Mouse (Mus musculus) embryonic facial prominence, embryonic 14.5 days (tissue): ENCODE measurements around the gene Gnaq. TPM values are rescaled to one million over a fixed set of nuclear protein-coding genes. Genes with fewer than 3 reads are reported as not detected.

Experiments
- ATAC-seq: fragments of 200-750 bp; cut with Nextera tagmentation; 2 replicates; pipeline ENCODE4 v1.8.0; 2017; ENCODE audit warnings: low read depth, moderate number of reproducible peaks, moderate TSS enrichment
- DNase-seq: peaks from one replicate; pipeline ENCODE4 v3.0.0-alpha.2; 2015; ENCODE audit warnings: low spot score
- H3K27ac ChIP-seq: fragments of 300-500 bp; sonication (generic); replicated peaks from 2 replicates; pipeline ENCODE4 v1.5.1; 2014; ENCODE audit warnings: low read depth, mild to moderate bottlenecking, low read length, moderate library complexity
- H3K27me3 ChIP-seq: fragments of 300-500 bp; sonication (generic); replicated peaks from 2 replicates; pipeline ENCODE4 v1.6.1; 2014; ENCODE audit warnings: low read length; ENCODE audit not compliant: control insufficient read depth, insufficient read depth
- H3K36me3 ChIP-seq: fragments of 300-500 bp; sonication (generic); 2 replicates; pipeline ENCODE4 v1.6.1; 2014; ENCODE audit warnings: low read length, mixed read lengths; ENCODE audit not compliant: control insufficient read depth, insufficient read depth
- H3K4me1 ChIP-seq: fragments of 300-500 bp; sonication (generic); 2 replicates; pipeline ENCODE4 v1.6.1; 2014; ENCODE audit warnings: antibody characterized with exemption, low read length; ENCODE audit not compliant: control insufficient read depth, insufficient read depth
- H3K4me2 ChIP-seq: fragments of 300-500 bp; sonication (generic); 2 replicates; pipeline ENCODE4 v1.6.1; 2014; ENCODE audit warnings: low read depth, mild to moderate bottlenecking, low read length, moderate library complexity, mixed read lengths
- H3K4me3 ChIP-seq: fragments of 300-500 bp; sonication (generic); 2 replicates; pipeline ENCODE4 v1.5.1; 2014; ENCODE audit warnings: low read depth, mild to moderate bottlenecking, low read length
- H3K9ac ChIP-seq: fragments of 300-500 bp; sonication (generic); 2 replicates; pipeline ENCODE4 v1.6.1; 2014; ENCODE audit warnings: low read depth, mild to moderate bottlenecking, low read length, moderate library complexity, mixed read lengths
- H3K9me3 ChIP-seq: fragments of 300-500 bp; sonication (generic); 2 replicates; pipeline ENCODE4 v1.6.1; 2016; ENCODE audit warnings: low read length; ENCODE audit not compliant: control insufficient read depth
- WGBS: fragments of 180-500 bp; shearing (Covaris S2); extraction: QIAGEN DNeasy Blood & Tissue Kit; methylation state at CpG from one replicate; pipeline ENCODE4 v1.1.7; 2014; 5-methylcytosine and 5-hydroxymethylcytosine counted together
- polyA plus RNA-seq: library from polyadenylated mRNA; unstranded; fragments of >200 nt; fragmentation: Nextera tagmentation; extraction: Ambion mirVana; gene quantifications from 2 replicates; pipeline ENCODE4 v1.2.1, GENCODE M21; 2014

The Gnaq gene
- polyA plus RNA-seq, 1 experiment from 2014 or later = 18.3 TPM

DNA sequence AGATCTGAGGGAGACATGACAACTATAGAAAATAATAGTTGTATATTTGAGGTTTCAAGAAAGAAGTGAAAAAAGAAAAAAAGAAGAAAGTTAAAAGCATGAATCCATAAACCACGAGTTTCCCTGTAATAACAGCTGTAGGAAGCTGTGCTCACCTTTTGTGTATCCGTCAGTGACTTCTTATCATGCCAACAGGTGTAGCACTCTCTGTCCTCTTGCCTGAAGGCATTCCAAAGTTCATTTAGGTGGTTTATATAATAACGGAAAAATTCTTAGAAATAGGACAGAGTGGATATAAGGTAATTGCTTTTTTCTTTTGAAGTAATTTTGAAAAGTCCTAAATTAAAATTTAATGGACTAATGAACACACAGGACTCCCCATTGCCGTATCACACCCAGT, 147.6 kb downstream of the Gnaq start:
- H3K36me3 ChIP-seq = no peaks in the 10 kb centered on the region
- ATAC-seq (no peak), DNase-seq (no peak)
- no peaks in the 10 kb centered on the region for H3K27me3 ChIP-seq
- no peak overlapping the region for H3K9ac ChIP-seq
- H3K27ac ChIP-seq = no peak overlapping the region
- no peak overlapping the region for H3K4me3 ChIP-seq
- 80% methylated on average over 4 of the region's 4 CpGs for WGBS
- H3K9me3 ChIP-seq = no peaks in the 10 kb centered on the region
- H3K4me2 ChIP-seq = no peak overlapping the region
- H3K4me1 ChIP-seq = no peaks in the 10 kb centered on the region

- no peak for DNase-seq
- 75% methylated on average over 11 of the region's 11 CpGs for WGBS
- ATAC-seq = no peak
These were observed 152.7 kb downstream of the Gnaq start for GRCm38 (mm10) chr19:16285051-16286028.

DNA sequence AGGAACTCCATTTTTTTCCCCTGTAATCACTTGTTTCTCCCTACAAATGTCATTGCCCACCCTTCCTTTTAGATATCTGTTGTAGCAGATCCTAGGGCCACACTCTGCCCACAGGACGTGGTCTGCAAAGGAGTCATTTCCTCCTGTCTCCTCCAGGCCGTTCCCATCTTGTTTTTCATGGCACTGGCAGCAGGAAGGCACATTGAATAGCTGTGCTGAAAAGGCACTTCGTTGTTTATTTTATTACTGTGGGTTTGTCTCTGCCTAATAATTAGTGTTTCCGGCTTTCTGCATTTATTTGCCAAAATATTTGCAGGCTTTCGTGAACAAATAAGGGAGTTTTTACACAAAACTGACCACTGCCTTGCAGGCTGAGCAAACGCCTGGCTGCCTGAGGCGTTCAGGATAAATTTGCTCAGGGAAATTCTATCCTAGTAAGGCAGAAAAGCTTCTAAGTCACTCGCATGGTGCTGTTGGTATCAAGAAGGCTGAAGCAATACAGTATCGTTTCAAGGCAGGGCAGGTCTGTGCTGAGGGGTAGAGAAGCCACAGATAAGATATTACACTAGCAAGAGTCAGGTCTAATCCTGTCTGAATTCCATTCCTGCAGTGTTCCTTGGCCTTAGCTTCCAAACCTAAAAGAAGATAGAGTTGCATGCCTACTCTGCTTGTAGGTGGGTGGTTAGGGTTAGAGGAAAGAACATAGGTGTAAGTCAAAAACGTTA, 154.0 kb downstream of the Gnaq start:
- DNase-seq (no peak), ATAC-seq (no peak)
- Histone ChIP-seq H3K36me3 (no peaks in the 10 kb centered on the region), H3K9ac (no peak overlapping the region), H3K4me3 (no peak overlapping the region), H3K27ac (no peak overlapping the region), H3K9me3 (no peaks in the 10 kb centered on the region), H3K4me1 (no peaks in the 10 kb centered on the region; the same call in 1 of the 2 replicates), H3K27me3 (no peaks in the 10 kb centered on the region), H3K4me2 (no peak overlapping the region)
- 47% methylated on average over 10 of the region's 10 CpGs for WGBS

More at GRCm38 (mm10) chr19:16285051-16286028, 152.7 kb downstream of the Gnaq start:
- no peaks in the 10 kb centered on the region; the same call in 1 of the 2 replicates for H3K4me1 ChIP-seq
- no peaks in the 10 kb centered on the region for H3K27me3 ChIP-seq
- H3K27ac ChIP-seq = no peak overlapping the region
- H3K9ac ChIP-seq = no peak overlapping the region
- no peak overlapping the region for H3K4me3 ChIP-seq
- no peak overlapping the region for H3K4me2 ChIP-seq
- no peaks in the 10 kb centered on the region for H3K9me3 ChIP-seq
- H3K36me3 ChIP-seq = no peaks in the 10 kb centered on the region

- Histone ChIP-seq H3K4me2 (no peak overlapping the region), H3K9ac (no peak overlapping the region), H3K9me3 (no peaks in the 10 kb centered on the region), H3K27me3 (no peaks in the 10 kb centered on the region), H3K4me1 (peaks cover 5% of the 10 kb centered on the region; the same call in 1 of the 2 replicates), H3K27ac (no peak overlapping the region), H3K36me3 (no peaks in the 10 kb centered on the region), H3K4me3 (no peak overlapping the region)
- ATAC-seq = no peak
- WGBS = 83% methylated on average over 4 of the region's 4 CpGs
- DNase-seq = no peak
These were observed 154.7 kb downstream of the Gnaq start for GRCm38 (mm10) chr19:16287307-16287706.

GRCm38 (mm10) chr19:16287971-16288370, 155.3 kb downstream of the Gnaq start:
- Histone ChIP-seq H3K27me3 (no peaks in the 10 kb centered on the region), H3K36me3 (no peaks in the 10 kb centered on the region), H3K9ac (no peak overlapping the region), H3K4me2 (no peak overlapping the region), H3K4me1 (peaks cover 9% of the 10 kb centered on the region), H3K9me3 (no peaks in the 10 kb centered on the region), H3K27ac (no peak overlapping the region), H3K4me3 (no peak overlapping the region)
- DNase-seq (no peak), ATAC-seq (no peak)
- 80% methylated on average over 7 of the region's 7 CpGs for WGBS

DNA sequence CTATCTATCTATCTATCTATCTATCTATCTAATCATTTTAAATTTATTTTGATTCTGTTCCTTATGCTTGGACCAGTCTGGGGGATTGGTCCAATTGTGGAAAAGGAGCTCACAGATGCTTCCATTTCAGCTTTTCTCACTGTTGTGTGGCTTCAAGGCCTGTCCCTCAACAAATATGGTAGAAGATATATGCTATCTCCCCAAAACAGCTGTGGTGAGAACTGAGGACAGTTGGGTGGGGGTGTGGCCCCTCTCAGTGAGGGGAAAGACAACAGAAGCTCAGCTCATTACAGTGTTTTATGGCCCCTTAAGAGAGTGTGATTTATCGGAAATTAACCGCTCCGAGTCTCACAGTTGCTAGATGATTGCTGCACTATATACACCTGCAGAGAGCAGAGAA, 158.5 kb downstream of the Gnaq start:
- Histone ChIP-seq H3K27me3 (no peaks in the 10 kb centered on the region), H3K27ac (no peak overlapping the region), H3K4me1 (peaks cover 9% of the 10 kb centered on the region), H3K36me3 (no peaks in the 10 kb centered on the region), H3K4me3 (no peak overlapping the region), H3K4me2 (no peak overlapping the region), H3K9me3 (no peaks in the 10 kb centered on the region), H3K9ac (no peak overlapping the region)
- DNase-seq (no peak), ATAC-seq (no peak)
- WGBS = 86% methylated on average over 3 of the region's 3 CpGs

DNA sequence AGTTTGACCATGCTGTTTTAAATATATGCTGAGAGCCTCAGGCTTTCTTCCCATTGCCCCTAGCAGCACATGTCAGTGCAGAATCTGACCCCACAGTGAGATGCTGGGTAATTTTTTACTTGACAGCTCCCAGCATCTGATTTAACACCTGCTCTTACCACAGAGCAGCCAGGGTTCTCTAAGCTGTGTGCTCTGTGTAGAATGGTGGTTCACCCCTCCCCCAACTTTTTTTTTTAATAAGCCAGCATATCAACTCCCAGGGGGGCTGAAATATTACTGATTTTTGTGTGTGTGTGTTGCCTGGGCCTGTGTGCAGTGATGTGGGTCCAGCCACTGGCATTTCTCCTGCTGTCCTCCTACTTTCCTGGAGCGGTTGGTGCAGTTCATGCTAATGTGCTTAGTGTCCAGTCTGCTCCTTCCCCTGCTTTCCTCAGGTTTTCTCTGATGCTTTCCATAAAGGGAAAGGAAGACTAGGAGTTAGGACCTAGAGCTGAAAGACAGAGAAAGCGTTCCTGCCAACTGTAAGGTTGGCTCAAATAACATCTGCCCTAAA, 159.5 kb downstream of the Gnaq start:
- peak; percentile 30 for DNase-seq

DNA sequence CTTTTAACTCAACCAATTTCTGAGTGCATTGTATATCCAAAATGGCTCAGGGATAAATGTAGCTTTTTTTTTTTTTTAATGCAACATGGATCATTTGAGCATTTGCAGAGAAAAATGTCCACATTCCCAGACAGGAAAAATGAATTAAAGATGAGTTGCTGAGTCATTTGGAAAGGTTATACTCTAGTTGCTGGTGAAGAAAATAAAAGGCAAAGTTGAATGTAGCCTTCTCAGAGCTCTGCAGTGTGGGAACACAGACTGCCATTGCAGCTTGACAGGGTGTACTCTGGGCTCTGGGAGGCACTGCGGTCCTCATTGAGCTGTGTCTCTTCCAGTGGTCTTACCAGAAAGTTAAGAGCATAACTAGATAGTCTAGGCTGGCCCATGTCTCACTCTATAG, 160.3 kb downstream of the Gnaq start:
- no peak for ATAC-seq

More for the DNA sequence above, 159.5 kb downstream of the Gnaq start:
- Histone ChIP-seq H3K27me3 (no peaks in the 10 kb centered on the region), H3K9me3 (no peaks in the 10 kb centered on the region), H3K9ac (no peak overlapping the region), H3K27ac (no peak overlapping the region), H3K36me3 (no peaks in the 10 kb centered on the region), H3K4me2 (no peak overlapping the region), H3K4me1 (peaks cover 9% of the 10 kb centered on the region), H3K4me3 (no peak overlapping the region)
- 52% methylated on average over 2 of the region's 2 CpGs for WGBS
- no peak for ATAC-seq

More for the DNA sequence above, 160.3 kb downstream of the Gnaq start:
- peaks cover 9% of the 10 kb centered on the region for H3K4me1 ChIP-seq
- 75% methylated on average over 1 of the region's 1 CpGs for WGBS
- H3K4me2 ChIP-seq = no peak overlapping the region
- no peak overlapping the region for H3K27ac ChIP-seq
- DNase-seq = no peak
- no peaks in the 10 kb centered on the region for H3K27me3 ChIP-seq
- H3K9me3 ChIP-seq = no peaks in the 10 kb centered on the region
- no peak overlapping the region for H3K9ac ChIP-seq
- H3K4me3 ChIP-seq = no peak overlapping the region
- no peaks in the 10 kb centered on the region for H3K36me3 ChIP-seq
